Mouse (Mus musculus): ENCODE measurements around the gene Syn3. TPM values are rescaled to one million over a fixed set of nuclear protein-coding genes. Genes with fewer than 3 reads are reported as not detected.
A peak's percentile ranks its signal among the peaks of the same experiment; 100 is the strongest.
"Not testable (repeated sequence)": the region's sequence is repeated elsewhere in the genome, so short reads cannot be mapped to it uniquely, and the experiment has no call there.

The Syn3 gene
- polyA plus RNA-seq, 1 experiment from 2014 or later, result 2.1 TPM

- POLR2A ChIA-PET, result interaction anchor here (1.3 kb wide), 1 partner anchor 12 kb away, joined by 4 read pairs; no protein-coding TSS in a partner anchor
- H3K27me3 ChIP-seq, result no peaks in the 10 kb centered on the region
- ATAC-seq (no peak), DNase-seq (ENCODE audit: low read depth, low spot score) (no peak)
- TF ChIP-seq CTCF (IDR thresholded peaks at IDR 0.05), result no peak
- in situ Hi-C loops (cut with MboI; ENCODE audit: low pct_unique_long_range_greater_than_20kb), result no loop called here
- CTCF ChIA-PET, result interaction anchor here (0.8 to 1.6 kb wide), 2 partner anchors 12 to 13 kb away, joined by 3 to 5 read pairs; no protein-coding TSS in a partner anchor
Observed at GRCm38 (mm10) chr10:86137106-86137505, 361.6 kb downstream of the Syn3 start.

GRCm38 (mm10) chr10:86136249-86136648 lies 362.4 kb downstream of the Syn3 start:
- TF ChIP-seq CTCF (IDR thresholded peaks at IDR 0.05), result no peak
- POLR2A ChIA-PET, result interaction anchor here (1.4 kb wide), 1 partner anchor 12 kb away, joined by 3 read pairs; no protein-coding TSS in a partner anchor

GRCm38 (mm10) chr10:86134848-86135247 lies 363.8 kb downstream of the Syn3 start:
- in situ Hi-C loops (cut with MboI; ENCODE audit: low pct_unique_long_range_greater_than_20kb), result no loop called here
- no peak for DNase-seq (ENCODE audit: low read depth, low spot score)
- ChIA-PET POLR2A (no interaction called here), CTCF (interaction anchor here (1.1 kb wide), 1 partner anchor 9 kb away, joined by 5 read pairs; no protein-coding TSS in a partner anchor)
- H3K27me3 ChIP-seq, result no peaks in the 10 kb centered on the region
- no peak for ATAC-seq
- no peak for TF ChIP-seq CTCF (IDR thresholded peaks at IDR 0.05)

More at GRCm38 (mm10) chr10:86136249-86136648, 362.4 kb downstream of the Syn3 start:
- CTCF ChIA-PET, result interaction anchor here (1.6 kb wide), 1 partner anchor 12 kb away, joined by 5 read pairs; no protein-coding TSS in a partner anchor
- in situ Hi-C loops (cut with MboI; ENCODE audit: low pct_unique_long_range_greater_than_20kb), result no loop called here
- no peaks in the 10 kb centered on the region for H3K27me3 ChIP-seq
- peak; percentile 80 for ATAC-seq
- DNase-seq (ENCODE audit: low read depth, low spot score), result no peak

- ChIA-PET CTCF (interaction anchor here (1.1 kb wide), 1 partner anchor 9 kb away, joined by 5 read pairs; no protein-coding TSS in a partner anchor), POLR2A (no interaction called here)
- ATAC-seq (no peak), DNase-seq (ENCODE audit: low read depth, low spot score) (no peak)
- H3K27me3 ChIP-seq, result no peaks in the 10 kb centered on the region
- no peak for TF ChIP-seq CTCF (IDR thresholded peaks at IDR 0.05)
- in situ Hi-C loops (cut with MboI; ENCODE audit: low pct_unique_long_range_greater_than_20kb), result no loop called here
Observed at GRCm38 (mm10) chr10:86134336-86134735, 364.4 kb downstream of the Syn3 start.

GRCm38 (mm10) chr10:86132420-86132956 lies 366.2 kb downstream of the Syn3 start:
- H3K27me3 ChIP-seq, result no peaks in the 10 kb centered on the region
- in situ Hi-C loops (cut with MboI; ENCODE audit: low pct_unique_long_range_greater_than_20kb), result no loop called here
- DNase-seq (ENCODE audit: low read depth, low spot score) (no peak), ATAC-seq (no peak)
- ChIA-PET POLR2A (no interaction called here), CTCF (no interaction called here)
- no peak for TF ChIP-seq CTCF (IDR thresholded peaks at IDR 0.05)

GRCm38 (mm10) chr10:86129046-86129445 lies 369.6 kb downstream of the Syn3 start:
- DNase-seq (ENCODE audit: low read depth, low spot score), result no peak
- no peak for TF ChIP-seq CTCF (IDR thresholded peaks at IDR 0.05)
- no peaks in the 10 kb centered on the region for H3K27me3 ChIP-seq
- in situ Hi-C loops (cut with MboI; ENCODE audit: low pct_unique_long_range_greater_than_20kb), result no loop called here
- POLR2A ChIA-PET, result no interaction called here
- CTCF ChIA-PET, result interaction anchor here (0.7 to 1.3 kb wide), 2 partner anchors 10 to 38 kb away, joined by 3 read pairs; no protein-coding TSS in a partner anchor
- no peak for ATAC-seq

- in situ Hi-C loops (cut with MboI; ENCODE audit: low pct_unique_long_range_greater_than_20kb), result no loop called here
- ChIA-PET POLR2A (no interaction called here), CTCF (interaction anchor here (1.8 kb wide), 1 partner anchor 170 kb away, joined by 5 read pairs; no protein-coding TSS in a partner anchor)
- H3K27me3 ChIP-seq, result no peaks in the 10 kb centered on the region
- no peak for TF ChIP-seq CTCF (IDR thresholded peaks at IDR 0.05)
- ATAC-seq, result peak; percentile 44
- no peak for DNase-seq (ENCODE audit: low read depth, low spot score)
Observed at GRCm38 (mm10) chr10:86126478-86126877, 372.2 kb downstream of the Syn3 start.

GRCm38 (mm10) chr10:86125421-86125820 lies 373.3 kb downstream of the Syn3 start:
- no peaks in the 10 kb centered on the region for H3K27me3 ChIP-seq
- DNase-seq (ENCODE audit: low read depth, low spot score) (no peak), ATAC-seq (no peak)
- ChIA-PET POLR2A (no interaction called here), CTCF (interaction anchor here (1.0 to 2.1 kb wide), 5 partner anchors 9 to 172 kb away, joined by 3 to 5 read pairs (median 5); no protein-coding TSS in a partner anchor)
- TF ChIP-seq CTCF (IDR thresholded peaks at IDR 0.05), result no peak
- in situ Hi-C loops (cut with MboI; ENCODE audit: low pct_unique_long_range_greater_than_20kb), result no loop called here

GRCm38 (mm10) chr10:86124115-86124514 lies 374.6 kb downstream of the Syn3 start:
- ATAC-seq, result peak; percentile 54
- no peak for DNase-seq (ENCODE audit: low read depth, low spot score)
- POLR2A ChIA-PET, result no interaction called here
- H3K27me3 ChIP-seq, result no peaks in the 10 kb centered on the region
- peak; percentile 24 for TF ChIP-seq CTCF (IDR thresholded peaks at IDR 0.05)
- CTCF ChIA-PET, result interaction anchor here (0.7 to 2.1 kb wide), 2 partner anchors 12 to 13 kb away, joined by 3 to 5 read pairs; no protein-coding TSS in a partner anchor
- in situ Hi-C loops (cut with MboI; ENCODE audit: low pct_unique_long_range_greater_than_20kb), result no loop called here

GRCm38 (mm10) chr10:86123224-86123623 lies 375.5 kb downstream of the Syn3 start:
- no peak for ATAC-seq
- no peaks in the 10 kb centered on the region for H3K27me3 ChIP-seq
- POLR2A ChIA-PET, result no interaction called here
- DNase-seq (ENCODE audit: low read depth, low spot score), result no peak
- in situ Hi-C loops (cut with MboI; ENCODE audit: low pct_unique_long_range_greater_than_20kb), result no loop called here
- CTCF ChIA-PET, result no interaction called here
- no peak for TF ChIP-seq CTCF (IDR thresholded peaks at IDR 0.05)

- CTCF ChIA-PET; in situ Hi-C loops (cut with MboI; ENCODE audit: low pct_unique_long_range_greater_than_20kb); POLR2A ChIA-PET; H3K27me3 ChIP-seq; ATAC-seq; DNase-seq (ENCODE audit: low read depth, low spot score): not testable (repeated sequence)
Observed at GRCm38 (mm10) chr10:86122456-86122855, 376.2 kb downstream of the Syn3 start.
